Mouse (Mus musculus) kidney, embryonic 16.5 days (tissue): ENCODE data around the gene Tmem119. TPM values are rescaled to one million over a fixed set of nuclear protein-coding genes. Genes with fewer than 3 reads are reported as not detected.

Experiments
- ATAC-seq: fragments of 200-750 bp; cut with Nextera tagmentation; 2 replicates; pipeline ENCODE4 v1.8.0; 2017; ENCODE audit warnings: moderate TSS enrichment; ENCODE audit not compliant: low FRiP score, low TSS enrichment
- H3K27ac ChIP-seq: fragments of 300-500 bp; sonication (generic); 2 replicates; pipeline ENCODE4 v1.5.1; 2014; ENCODE audit warnings: low read length
- H3K27me3 ChIP-seq: fragments of 300-500 bp; sonication (generic); 2 replicates; pipeline ENCODE4 v1.6.1; 2014; ENCODE audit warnings: low read length, control low read depth, mixed read lengths; ENCODE audit not compliant: insufficient read depth
- H3K36me3 ChIP-seq: fragments of 300-500 bp; sonication (generic); 2 replicates; pipeline ENCODE4 v1.6.1; 2014; ENCODE audit warnings: low read length, control low read depth, mixed read lengths; ENCODE audit not compliant: insufficient read depth
- H3K4me1 ChIP-seq: fragments of 300-500 bp; sonication (generic); 2 replicates; pipeline ENCODE4 v1.6.1; 2014; ENCODE audit warnings: low read length, control low read depth, mixed read lengths; ENCODE audit not compliant: insufficient read depth
- H3K4me2 ChIP-seq: fragments of 300-500 bp; sonication (generic); replicated peaks from 2 replicates; pipeline ENCODE4 v1.6.1; 2014; ENCODE audit warnings: low read depth, low read length
- H3K4me3 ChIP-seq: fragments of 300-500 bp; sonication (generic); 2 replicates; pipeline ENCODE4 v1.5.1; 2014; ENCODE audit warnings: mild to moderate bottlenecking, low read length
- H3K9ac ChIP-seq: fragments of 300-500 bp; sonication (generic); replicated peaks from 2 replicates; pipeline ENCODE4 v1.6.1; 2014; ENCODE audit warnings: low read length
- H3K9me3 ChIP-seq: fragments of 300-500 bp; sonication (generic); 2 replicates; pipeline ENCODE4 v1.6.1; 2016; ENCODE audit warnings: low read length, control low read depth
- WGBS: fragments of 180-500 bp; shearing (Covaris S2); extraction: QIAGEN DNeasy Blood & Tissue Kit; methylation state at CpG from one replicate; pipeline ENCODE4 v1.1.7; 2014; 5-methylcytosine and 5-hydroxymethylcytosine counted together
- polyA plus RNA-seq: library from polyadenylated mRNA; unstranded; fragments of >200 nt; fragmentation: Nextera tagmentation; extraction: Ambion mirVana; gene quantifications from 2 replicates; pipeline ENCODE4 v1.2.1, GENCODE M21; 2015

Tmem119 gene
- polyA plus RNA-seq, 1 experiment from 2014 or later: 51.7 TPM

DNA sequence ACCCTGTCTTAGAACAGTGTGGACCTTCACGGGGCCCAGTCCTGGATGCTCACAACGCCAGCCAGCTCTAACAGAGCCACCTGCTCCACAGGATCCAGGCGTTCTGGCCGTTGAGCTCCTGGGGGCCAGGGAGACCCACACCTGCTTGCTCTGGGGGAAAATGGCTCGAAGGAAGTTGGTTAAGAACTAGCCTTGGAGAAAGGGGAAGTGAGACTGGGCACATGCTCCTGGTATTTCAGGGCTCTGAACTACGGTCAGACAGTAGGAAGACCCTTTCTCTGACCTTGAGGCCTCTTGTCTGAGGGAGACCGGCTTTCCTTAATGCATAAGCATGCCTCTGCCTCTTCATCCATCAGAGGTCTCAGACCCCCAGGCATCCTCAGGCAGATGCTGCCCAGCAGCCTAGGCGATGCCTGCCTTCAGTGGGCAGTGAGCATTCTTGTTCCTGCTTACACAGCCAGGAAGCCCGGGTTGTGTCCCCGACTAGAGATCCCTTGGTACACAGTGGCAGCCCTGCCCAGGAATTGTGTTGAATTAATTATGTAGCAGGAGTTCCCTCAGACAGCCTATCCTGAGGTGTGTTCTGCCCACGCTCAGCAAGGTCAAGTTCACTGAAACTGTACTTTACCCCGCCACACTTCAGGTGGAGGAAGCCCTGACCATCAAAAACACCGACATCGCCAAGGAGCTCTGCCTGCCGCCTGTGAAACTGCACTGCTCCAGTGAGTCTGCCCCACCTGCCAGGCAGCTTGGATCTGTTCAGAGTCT lies 24.0 kb downstream of the Tmem119 start:
- Histone ChIP-seq H3K4me2 (no peak overlapping the region), H3K27ac (no peak overlapping the region), H3K9ac (no peak overlapping the region), H3K4me1 (peaks cover 10% of the 10 kb centered on the region; the same call in 1 of the 2 replicates), H3K27me3 (no peaks in the 10 kb centered on the region), H3K9me3 (no peaks in the 10 kb centered on the region), H3K4me3 (no peak overlapping the region), H3K36me3 (peaks cover 27% of the 10 kb centered on the region)
- 90% methylated on average over 15 of the region's 15 CpGs for WGBS
- no peak for ATAC-seq

- no peak for ATAC-seq
Observed at GRCm38 (mm10) chr5:113775585-113775984, 24.7 kb downstream of the Tmem119 start.

DNA sequence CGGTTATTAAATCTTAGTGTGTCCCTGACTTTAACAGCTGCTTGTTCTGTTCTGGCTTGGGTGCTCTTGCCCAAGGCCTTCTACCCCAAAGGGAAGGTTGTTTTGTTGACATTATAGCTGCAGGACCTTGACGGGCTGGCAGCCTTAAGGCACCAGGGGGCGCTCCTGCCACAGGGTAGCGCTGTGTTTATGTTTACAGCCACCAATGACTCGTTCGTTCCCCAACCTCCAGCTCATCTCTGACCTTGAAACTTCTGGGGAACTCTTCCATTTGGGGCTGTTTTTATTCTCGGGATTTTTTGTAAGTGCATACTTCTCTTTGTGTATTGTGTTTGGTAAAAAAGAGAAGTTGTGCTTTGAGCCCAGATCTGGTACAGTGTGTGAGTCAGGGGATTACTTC lies 26.7 kb downstream of the Tmem119 start:
- no peaks in the 10 kb centered on the region for H3K9me3 ChIP-seq
- H3K4me3 ChIP-seq: peak overlapping the region; percentile 99
- H3K4me2 ChIP-seq: peak overlapping the region; percentile 86
- peaks cover 27% of the 10 kb centered on the region for H3K36me3 ChIP-seq
- H3K4me1 ChIP-seq: peaks cover 24% of the 10 kb centered on the region
- no peak overlapping the region for H3K27ac ChIP-seq
- ATAC-seq: no peak
- 2% methylated on average over 7 of the region's 7 CpGs for WGBS
- no peaks in the 10 kb centered on the region for H3K27me3 ChIP-seq
- H3K9ac ChIP-seq: peak overlapping the region; percentile 72; the same call in 1 of the 2 replicates

More at GRCm38 (mm10) chr5:113775585-113775984, 24.7 kb downstream of the Tmem119 start:
- H3K4me3 ChIP-seq: no peak overlapping the region
- peaks cover 11% of the 10 kb centered on the region for H3K4me1 ChIP-seq
- H3K36me3 ChIP-seq: peaks cover 27% of the 10 kb centered on the region
- H3K4me2 ChIP-seq: no peak overlapping the region
- WGBS: 93% methylated on average over 10 of the region's 10 CpGs
- no peak overlapping the region for H3K27ac ChIP-seq
- H3K9me3 ChIP-seq: no peaks in the 10 kb centered on the region
- H3K27me3 ChIP-seq: no peaks in the 10 kb centered on the region
- no peak overlapping the region for H3K9ac ChIP-seq

DNA sequence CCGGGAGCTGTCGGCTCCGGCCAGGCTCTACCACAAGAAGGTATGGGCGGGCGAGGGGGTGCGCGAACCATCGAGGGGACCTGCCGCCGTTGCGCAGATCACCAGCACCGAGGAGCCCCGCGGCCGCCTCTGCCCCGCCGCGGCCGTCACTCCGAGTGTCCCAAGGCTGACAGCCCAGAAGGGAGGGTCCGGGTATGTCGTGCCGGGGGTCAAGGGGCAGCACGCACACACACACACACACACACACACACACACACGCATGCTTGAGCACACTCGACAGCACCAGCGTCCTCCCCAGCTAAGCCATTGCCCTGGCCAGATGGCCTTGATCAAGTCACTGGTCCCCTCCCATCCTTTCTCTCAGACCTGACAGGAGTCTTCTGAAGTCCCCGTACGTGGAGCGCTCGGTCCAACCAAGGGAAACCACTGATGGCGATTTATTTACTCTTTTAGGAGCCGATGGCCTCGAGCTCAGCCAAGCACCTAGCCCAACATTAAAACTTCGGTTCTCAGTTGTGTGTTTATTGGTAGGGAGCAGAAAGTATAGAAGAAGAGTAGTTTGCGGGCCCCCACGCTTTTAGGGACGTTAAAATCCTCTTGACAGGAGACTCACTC lies 27.3 kb downstream of the Tmem119 start:
- under 1% methylated on average over 37 of the region's 38 CpGs for WGBS
- peak overlapping the region; percentile 86 for H3K4me2 ChIP-seq

GRCm38 (mm10) chr5:113772450-113772895 lies 27.8 kb downstream of the Tmem119 start, which contains the start of the genes Sart3 and Iscu:
Gene Sart3, minus strand, starts transcription at chr5:113772510.
Gene Iscu, plus strand, starts transcription at chr5:113772748.
- peaks cover 24% of the 10 kb centered on the region for H3K4me1 ChIP-seq
- H3K27me3 ChIP-seq: no peaks in the 10 kb centered on the region
- H3K4me3 ChIP-seq: peak within 1 kb of the TSS; percentile 99
- H3K36me3 ChIP-seq: peaks cover 32% of the 10 kb centered on the region
- H3K4me2 ChIP-seq: peak within 1 kb of the TSS; percentile 86
- H3K27ac ChIP-seq: peak within 1 kb of the TSS; percentile 97
- peak within 1 kb of the TSS; percentile 96 for H3K9ac ChIP-seq
- ATAC-seq: peak; percentile 89
- WGBS: under 1% methylated on average over 45 of the region's 49 CpGs
- no peaks in the 10 kb centered on the region for H3K9me3 ChIP-seq

More for the DNA sequence above, 27.3 kb downstream of the Tmem119 start:
- H3K9ac ChIP-seq: peak overlapping the region; percentile 72
- ATAC-seq: peak; percentile 40
- H3K4me1 ChIP-seq: peaks cover 24% of the 10 kb centered on the region
- H3K9me3 ChIP-seq: no peaks in the 10 kb centered on the region
- no peak overlapping the region; the same call in 1 of the 2 replicates for H3K27ac ChIP-seq
- no peaks in the 10 kb centered on the region for H3K27me3 ChIP-seq
- H3K4me3 ChIP-seq: peak overlapping the region; percentile 99
- H3K36me3 ChIP-seq: peaks cover 27% of the 10 kb centered on the region

DNA sequence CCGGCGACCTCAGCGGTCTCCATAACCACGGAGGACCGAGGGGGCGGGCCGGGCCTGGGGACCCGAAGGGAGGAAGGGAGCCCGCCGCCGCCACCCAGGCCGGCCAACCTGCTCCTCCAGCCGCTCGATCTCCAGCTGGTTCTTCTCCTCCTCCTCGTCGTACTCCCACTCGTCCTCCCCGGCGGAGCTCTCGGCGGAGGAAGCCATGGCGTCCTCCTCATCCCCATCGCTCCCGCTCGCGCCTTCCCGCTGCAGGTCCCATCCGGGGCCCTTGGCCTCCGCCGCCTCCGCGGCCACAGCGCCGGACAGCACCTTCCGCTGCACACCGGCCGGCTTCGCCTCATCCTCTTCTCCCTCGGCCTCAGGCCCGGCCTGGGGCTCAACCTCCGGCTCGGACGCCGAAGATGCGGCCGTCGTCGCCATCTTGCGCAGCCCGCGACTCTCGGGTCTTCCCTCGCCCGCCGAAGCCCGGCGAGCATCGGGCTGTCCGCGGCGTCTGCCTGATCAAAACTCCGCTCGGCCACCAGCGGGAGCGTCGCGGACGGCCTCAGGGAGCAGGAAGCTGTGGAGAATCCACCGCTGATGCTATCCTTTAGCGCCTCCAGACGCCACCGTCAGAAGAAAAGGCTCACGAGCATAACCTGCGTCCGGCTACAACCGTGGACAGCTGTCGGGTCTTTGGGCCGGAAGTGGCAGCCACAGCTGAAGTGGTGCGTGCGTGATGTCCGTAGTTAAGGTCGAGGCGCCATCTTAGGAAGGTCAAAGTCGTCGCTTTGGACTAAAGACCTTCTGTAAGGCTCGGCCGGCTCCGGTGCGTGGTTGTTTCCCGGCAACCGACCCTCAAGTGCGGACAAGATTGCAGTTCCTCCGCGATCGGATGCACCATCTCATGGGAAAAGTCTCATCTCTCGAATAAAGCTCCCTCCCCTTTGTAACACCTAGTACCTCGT lies 28.8 kb downstream of the Tmem119 start:
- WGBS: under 1% methylated on average over 71 of the region's 97 CpGs
- peak overlapping the region; percentile 97 for H3K27ac ChIP-seq
- peak overlapping the region; percentile 96 for H3K9ac ChIP-seq
- H3K4me1 ChIP-seq: peaks cover 24% of the 10 kb centered on the region
- H3K9me3 ChIP-seq: no peaks in the 10 kb centered on the region
- H3K36me3 ChIP-seq: peaks cover 29% of the 10 kb centered on the region
- peak; percentile 80 for ATAC-seq
- H3K4me3 ChIP-seq: peak overlapping the region; percentile 99
- H3K4me2 ChIP-seq: peak overlapping the region; percentile 86
- H3K27me3 ChIP-seq: no peaks in the 10 kb centered on the region

- Histone ChIP-seq H3K36me3 (peaks cover 24% of the 10 kb centered on the region), H3K4me1 (peaks cover 21% of the 10 kb centered on the region), H3K27me3 (no peaks in the 10 kb centered on the region), H3K27ac (no peak overlapping the region), H3K4me3 (no peak overlapping the region), H3K9me3 (no peaks in the 10 kb centered on the region), H3K4me2 (no peak overlapping the region), H3K9ac (no peak overlapping the region)
- no peak for ATAC-seq
- 89% methylated on average over 8 of the region's 8 CpGs for WGBS
Observed at GRCm38 (mm10) chr5:113768806-113769205, 31.5 kb downstream of the Tmem119 start.

DNA sequence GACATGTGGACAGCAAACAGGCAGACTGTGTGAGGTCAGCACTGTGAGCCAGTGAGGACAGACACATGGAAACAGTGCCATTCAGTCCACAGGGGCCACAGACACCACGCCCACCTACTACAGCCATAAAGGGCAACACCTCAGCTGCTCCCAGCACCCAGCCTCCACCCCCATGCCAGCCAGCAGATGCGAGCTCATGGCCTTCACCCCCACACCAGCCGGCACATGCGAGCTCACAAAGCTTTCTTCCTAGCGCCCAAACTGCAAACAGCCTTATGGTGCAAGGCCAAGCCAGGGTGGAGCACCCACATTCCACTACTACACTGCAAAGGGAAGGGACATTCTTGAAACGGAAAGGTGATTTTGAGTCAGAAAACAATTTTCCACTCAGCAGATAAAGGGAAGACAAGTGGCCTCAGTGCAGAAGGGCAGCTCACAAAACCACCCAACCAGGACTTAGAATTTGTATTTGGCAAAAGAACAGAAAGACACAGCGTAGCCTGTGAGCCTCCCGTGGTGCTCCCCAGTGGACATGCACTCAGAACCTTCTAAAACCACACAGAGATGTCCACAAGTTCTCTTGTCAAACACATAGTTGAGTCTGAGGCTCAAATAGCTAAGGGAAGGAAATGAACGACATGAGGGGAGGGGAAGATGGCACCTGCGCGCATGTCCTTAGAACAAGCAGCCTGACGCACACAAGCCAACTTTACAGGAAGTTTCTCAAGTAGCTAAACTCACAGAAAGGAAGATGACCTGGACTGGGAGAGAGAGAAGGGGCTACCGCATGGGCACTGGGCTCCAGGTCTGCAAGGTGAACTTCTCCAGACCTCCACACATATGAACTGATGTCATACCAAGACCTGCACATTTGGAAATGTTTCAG lies 34.4 kb downstream of the Tmem119 start:
- no peak for ATAC-seq
- Histone ChIP-seq H3K9ac (no peak overlapping the region), H3K36me3 (peaks cover 44% of the 10 kb centered on the region), H3K27me3 (no peaks in the 10 kb centered on the region), H3K4me3 (no peak overlapping the region), H3K27ac (no peak overlapping the region), H3K4me2 (no peak overlapping the region), H3K9me3 (no peaks in the 10 kb centered on the region), H3K4me1 (peaks cover 14% of the 10 kb centered on the region)
- 81% methylated on average over 13 of the region's 13 CpGs for WGBS
